Mouse (Mus musculus) midbrain, embryonic 10.5 days (tissue): ENCODE data around the gene Nthl1. TPM values are rescaled to one million over a fixed set of nuclear protein-coding genes. Genes with fewer than 3 reads are reported as not detected.

Experiments used
- microRNA-seq: library from miRNA; unstranded; fragments of <30 nt; microRNA quantifications from one replicate; pipeline ENCODE4, GENCODE M21; 2017
- polyA plus RNA-seq: library from polyadenylated mRNA; unstranded; fragments of >200 nt; fragmentation: Nextera tagmentation; extraction: Ambion mirVana; gene quantifications from 2 replicates; pipeline ENCODE4 v1.2.1, GENCODE M21; 2016

The Nthl1 gene
- polyA plus RNA-seq, 1 experiment from 2014 or later: 25.2 TPM

Small RNAs within 50 kb of the gene (microRNA-seq; reads per million reads assigned to microRNA genes)
- gene Gm24589: not detected

Other genes with a start within 250 kb of the Nthl1 start
- 454 and 468 TPM in 2 replicates for gene Rnps1, start 218.1 kb upstream of the Nthl1 start, polyA plus RNA-seq
- gene Eci1, start 206.0 kb upstream of the Nthl1 start, polyA plus RNA-seq: 78.8 and 82.4 TPM in 2 replicates
- 2.7 and 3.4 TPM in 2 replicates for gene Dnase1l2, start 189.6 kb upstream of the Nthl1 start, polyA plus RNA-seq
- 36.2 and 42.9 TPM in 2 replicates for gene E4f1, start 162.4 kb upstream of the Nthl1 start, polyA plus RNA-seq
- 76.4 and 83.5 TPM in 2 replicates for gene Pgp, start 162.3 kb upstream of the Nthl1 start, polyA plus RNA-seq
- 0.21 and 0.22 TPM in 2 replicates for gene Bricd5, start 158.8 kb upstream of the Nthl1 start, polyA plus RNA-seq
- 40.2 and 40.9 TPM in 2 replicates for gene Mlst8, start 153.6 kb upstream of the Nthl1 start, polyA plus RNA-seq
- gene Caskin1, start 144.1 kb upstream of the Nthl1 start, polyA plus RNA-seq: 6.7 and 8.5 TPM in 2 replicates
- gene Traf7, start 104.7 kb upstream of the Nthl1 start, polyA plus RNA-seq: 106 and 110 TPM in 2 replicates
- 2.1 and 2.9 TPM in 2 replicates for gene Rab26, start 98.5 kb upstream of the Nthl1 start, polyA plus RNA-seq
- 14.7 and 18.5 TPM in 2 replicates for gene Pkd1, start 82.8 kb upstream of the Nthl1 start, polyA plus RNA-seq
- 62.7 and 79.2 TPM in 2 replicates for gene Tsc2, start 50 bp upstream of the Nthl1 start, polyA plus RNA-seq
- gene Slc9a3r2, start 17.6 kb downstream of the Nthl1 start, polyA plus RNA-seq: 30.2 and 33.2 TPM in 2 replicates
- not detected in 2 replicates for gene Npw, start 25.8 kb downstream of the Nthl1 start, polyA plus RNA-seq
- gene Zfp598, start 37.0 kb downstream of the Nthl1 start, polyA plus RNA-seq: 21.7 and 24.3 TPM in 2 replicates
- 10.3 and 16.1 TPM in 2 replicates for gene Syngr3, start 57.3 kb downstream of the Nthl1 start, polyA plus RNA-seq
- 52.3 and 58.5 TPM in 2 replicates for gene Gfer, start 63.5 kb downstream of the Nthl1 start, polyA plus RNA-seq
- 1.0 and 1.5 TPM in 2 replicates for gene Noxo1, start 63.6 kb downstream of the Nthl1 start, polyA plus RNA-seq
- gene Tbl3, start 75.0 kb downstream of the Nthl1 start, polyA plus RNA-seq: 141 and 144 TPM in 2 replicates
- gene Rnf151, start 85.4 kb downstream of the Nthl1 start, polyA plus RNA-seq: 0.26 and 0.51 TPM in 2 replicates
- 1,457 and 1,841 TPM in 2 replicates for gene Rps2, start 85.4 kb downstream of the Nthl1 start, polyA plus RNA-seq
- gene Ndufb10, start 91.8 kb downstream of the Nthl1 start, polyA plus RNA-seq: 206 and 214 TPM in 2 replicates
- gene Rpl3l, start 95.1 kb downstream of the Nthl1 start, polyA plus RNA-seq: not detected in 2 replicates
- gene Msrb1, start 104.0 kb downstream of the Nthl1 start, polyA plus RNA-seq: 19.2 and 20.5 TPM in 2 replicates
- gene Hs3st6, start 120.3 kb downstream of the Nthl1 start, polyA plus RNA-seq: 0.43 and 0.51 TPM in 2 replicates
- 0.06 TPM in 1 of 2 replicates, not detected in the other for gene Meiob, start 171.6 kb downstream of the Nthl1 start, polyA plus RNA-seq
- 28.5 and 29.3 TPM in 2 replicates for gene Hagh, start 207.5 kb downstream of the Nthl1 start, polyA plus RNA-seq
- 18.4 and 19.6 TPM in 2 replicates for gene Fahd1, start 217.7 kb downstream of the Nthl1 start, polyA plus RNA-seq
- 0.31 TPM in 1 of 2 replicates, not detected in the other for gene Igfals, start 233.3 kb downstream of the Nthl1 start, polyA plus RNA-seq